Mouse (Mus musculus) heart, postnatal 36 days (tissue): Measurements from ENCODE around the gene Agtrap. TPM values are rescaled to one million over a fixed set of nuclear protein-coding genes. Genes with fewer than 3 reads are reported as not detected.

ENCODE experiments used
- DNase-seq, 2 experiments: peaks; one replicate each; pipeline ENCODE4 v3.0.0; 2021 to 2022
- intact Hi-C: fragments of 180-260 bp; cut with DNase I; formaldehyde crosslinking; loops from one replicate; pipeline ENCODE4 v1.15.1; 2025
- total RNA-seq, 2 experiments: library from RNA; stranded (reverse); gene quantifications; 2 replicates each; pipeline ENCODE4 v1.2.3; 2021

The Agtrap gene
- total RNA-seq, 2 experiments from 2014 or later, result 45.1 to 49.3 TPM

DNA sequence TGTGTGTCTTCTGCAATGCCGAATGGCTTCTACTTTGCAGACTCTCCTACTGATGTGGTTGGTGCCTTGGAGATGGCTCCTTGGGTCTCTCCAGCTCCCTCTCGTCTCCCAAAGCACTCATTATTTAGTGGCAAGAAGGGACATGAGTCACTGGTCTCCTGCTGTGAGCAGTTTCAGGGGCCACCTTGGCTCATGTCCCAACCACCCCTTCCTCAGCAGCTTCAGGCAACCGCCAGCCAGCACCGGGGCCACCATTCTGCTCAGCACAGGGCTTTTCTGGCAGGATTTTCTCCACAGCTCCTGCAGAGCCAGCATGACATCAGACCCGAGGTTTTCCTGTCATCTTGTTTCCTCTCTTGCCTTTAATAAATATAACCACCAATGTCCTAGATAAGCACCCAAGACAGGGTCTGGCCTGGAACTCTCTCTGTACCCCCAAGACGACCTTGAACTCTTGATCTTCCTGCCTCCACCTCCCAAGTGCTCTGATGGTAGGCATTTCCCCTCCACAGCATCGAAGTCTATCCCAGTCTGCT, 20.8 kb upstream of the Agtrap start:
- DNase-seq, result no peak
- intact Hi-C loops, result no loop called here

DNA sequence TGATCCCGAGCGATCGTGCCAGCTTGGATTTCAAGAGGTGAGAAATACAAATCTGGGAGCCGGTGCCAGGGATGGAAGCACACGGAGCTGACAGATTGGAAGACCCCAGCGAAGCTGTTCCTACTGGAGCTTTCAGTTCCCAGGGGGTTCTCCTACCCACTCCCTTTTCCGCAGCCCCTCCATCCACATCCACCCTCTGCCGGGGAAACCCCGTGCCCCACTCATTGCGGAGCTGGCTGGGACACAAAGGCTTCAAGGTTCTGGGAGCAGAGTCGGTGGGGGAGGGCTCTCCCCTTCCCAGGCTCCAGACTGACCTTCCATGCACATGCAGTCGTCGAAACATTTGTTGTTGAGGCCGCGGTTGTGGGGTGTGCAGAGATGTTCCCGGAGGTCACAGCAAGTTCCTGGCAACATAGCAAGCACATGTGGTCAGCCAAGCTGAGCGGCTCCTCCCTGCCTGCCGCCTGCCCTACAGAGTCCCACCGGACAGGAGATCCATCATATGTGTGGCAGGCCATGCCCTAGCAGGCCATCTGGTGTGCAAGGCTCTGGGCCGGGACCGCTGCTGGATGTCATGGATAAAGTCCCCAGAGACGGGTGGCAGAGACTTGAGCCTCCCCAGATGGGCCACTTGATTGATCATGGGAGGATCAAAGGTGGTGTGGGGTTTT, 19.9 kb upstream of the Agtrap start:
- DNase-seq, result no peak
- intact Hi-C loops, result no loop called here

DNA sequence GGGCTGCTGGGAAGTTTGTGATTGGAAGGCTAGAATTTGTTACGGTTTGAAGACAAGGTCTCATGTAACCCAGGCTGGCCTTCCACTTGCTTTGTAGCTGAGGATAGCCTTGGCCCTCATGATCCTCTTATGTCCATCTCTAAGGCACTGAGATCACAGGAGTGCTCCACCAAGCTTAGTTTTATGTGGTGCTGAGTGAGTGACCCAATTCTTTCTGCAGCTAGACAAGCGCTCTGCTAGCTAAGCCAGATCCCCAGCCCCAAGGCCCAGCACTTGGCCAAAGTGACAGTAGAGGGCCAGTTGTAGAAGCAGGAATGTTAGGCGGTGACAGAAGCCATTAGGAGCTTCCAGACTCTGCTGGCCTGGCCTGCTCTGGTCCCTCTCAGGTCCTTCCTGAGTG, 16.3 kb upstream of the Agtrap start:
- intact Hi-C loops, result no loop called here
- DNase-seq, result no peak

DNA sequence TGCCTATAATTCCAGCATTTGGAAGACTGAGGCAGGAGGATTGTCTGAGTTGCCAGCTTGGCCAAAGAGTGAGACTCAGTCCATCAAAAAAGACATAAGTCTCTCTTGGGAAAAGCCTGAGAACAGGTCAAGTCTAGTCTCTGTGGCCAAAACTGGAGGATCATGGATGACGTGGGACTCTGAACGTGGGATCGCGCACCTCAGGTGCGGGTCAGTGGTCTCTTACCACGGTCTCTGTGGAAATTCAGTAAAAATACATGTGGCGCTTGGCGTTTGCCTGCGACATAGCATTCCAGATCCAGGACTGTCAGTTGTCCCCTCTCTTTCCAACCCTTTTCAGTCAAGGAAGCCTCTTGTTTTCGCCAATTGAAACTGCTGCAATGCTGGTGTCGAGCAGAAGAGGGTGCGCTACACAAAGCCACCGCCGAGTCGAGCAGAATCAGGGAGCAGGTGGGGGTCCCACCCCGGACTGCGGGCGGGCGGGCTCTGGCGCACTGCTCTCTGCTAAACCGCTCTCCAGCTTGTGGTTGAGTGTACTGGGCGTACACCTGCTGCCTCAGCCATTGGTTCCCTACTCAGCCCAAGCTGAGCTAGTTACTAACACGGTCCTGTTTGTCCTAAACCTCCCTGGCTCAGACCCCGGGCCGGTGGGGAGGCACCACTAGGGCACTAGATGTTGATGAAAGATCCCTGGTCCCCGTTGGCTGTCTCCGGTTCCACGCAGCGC, 14.1 kb upstream of the Agtrap start:
- DNase-seq, result peak; percentile 59 to 64
- intact Hi-C loops, result no loop called here

DNA sequence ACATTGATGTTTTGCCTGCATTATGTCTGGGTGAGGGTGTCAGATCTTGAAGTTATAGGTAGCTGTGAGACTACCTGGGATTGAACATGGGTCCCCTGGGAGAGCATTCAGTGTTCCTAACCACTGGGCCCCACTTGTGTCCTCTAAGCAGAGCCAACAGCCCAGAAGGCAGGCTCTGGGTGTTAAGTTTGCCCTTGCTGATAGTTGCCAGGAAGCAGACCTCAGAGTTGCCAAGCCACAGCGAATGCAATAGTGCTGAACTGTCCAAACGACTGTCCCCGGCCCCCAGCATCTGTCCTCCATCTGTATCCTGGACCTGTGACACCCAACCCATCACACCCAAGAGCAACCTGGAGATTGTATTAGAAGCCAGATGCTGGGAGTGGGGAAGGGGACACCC, 10.8 kb upstream of the Agtrap start:
- no peak for DNase-seq
- intact Hi-C loops, result no loop called here

DNA sequence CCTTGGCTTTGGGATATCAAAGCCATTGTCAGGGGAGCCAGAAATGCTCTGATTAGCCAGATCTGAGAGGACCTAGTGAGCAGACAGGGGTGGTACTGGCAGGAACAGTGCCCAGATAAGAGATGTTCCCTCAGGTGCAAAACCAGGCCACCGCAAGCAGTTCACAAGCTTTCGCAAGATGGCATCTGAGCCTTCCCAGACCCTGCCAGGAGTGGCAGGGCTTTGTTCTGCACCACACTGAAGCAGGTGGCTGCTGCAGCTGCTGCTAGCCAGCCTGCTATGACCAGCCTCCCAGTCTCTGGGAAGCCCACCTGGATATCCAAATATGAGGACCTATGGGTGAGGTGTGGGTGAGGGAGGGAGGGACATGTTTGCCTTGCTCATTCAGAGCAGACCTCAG, 10.1 kb upstream of the Agtrap start:
- DNase-seq, result no peak
- intact Hi-C loops, result no loop called here

DNA sequence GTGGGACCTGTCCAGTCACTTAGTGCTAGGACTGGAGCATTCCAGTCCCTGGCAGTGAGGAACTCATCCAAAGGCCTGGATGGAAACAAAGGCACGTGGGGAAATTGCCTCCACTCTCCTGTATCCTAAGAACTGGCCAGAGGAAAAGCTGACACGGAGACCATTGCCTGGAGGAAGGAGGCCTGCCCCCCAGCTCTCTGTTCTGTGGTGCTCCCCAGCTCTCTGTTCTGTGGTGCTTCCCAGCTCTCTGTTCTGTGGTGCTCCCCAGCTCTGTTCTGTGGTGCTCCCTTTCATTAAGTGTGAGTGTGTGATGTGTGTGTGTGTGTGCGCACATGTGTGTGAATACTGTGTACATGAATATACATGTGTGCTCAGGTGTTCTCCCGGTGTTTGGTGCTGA, 7.2 kb upstream of the Agtrap start:
- intact Hi-C loops, result no loop called here
- no peak for DNase-seq

DNA sequence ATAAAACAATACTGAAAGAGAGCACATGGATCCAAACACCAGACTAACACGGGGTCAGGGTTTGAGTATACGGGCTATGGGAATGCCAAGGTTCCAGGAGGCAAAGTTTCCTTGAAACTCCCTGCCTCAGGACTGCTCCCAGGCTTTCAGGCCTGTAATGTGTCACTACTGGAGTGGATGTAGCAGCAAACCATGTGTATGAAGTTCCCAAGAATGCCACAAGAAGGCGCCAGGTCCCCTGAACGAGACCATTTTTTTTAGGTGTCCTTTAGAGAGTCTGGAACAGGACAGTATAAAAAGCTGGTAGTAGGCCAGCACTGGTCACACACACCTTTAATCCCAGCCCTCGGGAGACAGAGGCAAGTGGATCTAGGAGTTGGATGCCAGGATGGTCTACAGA, 6.3 kb upstream of the Agtrap start:
- DNase-seq, result no peak
- intact Hi-C loops, result no loop called here

DNA sequence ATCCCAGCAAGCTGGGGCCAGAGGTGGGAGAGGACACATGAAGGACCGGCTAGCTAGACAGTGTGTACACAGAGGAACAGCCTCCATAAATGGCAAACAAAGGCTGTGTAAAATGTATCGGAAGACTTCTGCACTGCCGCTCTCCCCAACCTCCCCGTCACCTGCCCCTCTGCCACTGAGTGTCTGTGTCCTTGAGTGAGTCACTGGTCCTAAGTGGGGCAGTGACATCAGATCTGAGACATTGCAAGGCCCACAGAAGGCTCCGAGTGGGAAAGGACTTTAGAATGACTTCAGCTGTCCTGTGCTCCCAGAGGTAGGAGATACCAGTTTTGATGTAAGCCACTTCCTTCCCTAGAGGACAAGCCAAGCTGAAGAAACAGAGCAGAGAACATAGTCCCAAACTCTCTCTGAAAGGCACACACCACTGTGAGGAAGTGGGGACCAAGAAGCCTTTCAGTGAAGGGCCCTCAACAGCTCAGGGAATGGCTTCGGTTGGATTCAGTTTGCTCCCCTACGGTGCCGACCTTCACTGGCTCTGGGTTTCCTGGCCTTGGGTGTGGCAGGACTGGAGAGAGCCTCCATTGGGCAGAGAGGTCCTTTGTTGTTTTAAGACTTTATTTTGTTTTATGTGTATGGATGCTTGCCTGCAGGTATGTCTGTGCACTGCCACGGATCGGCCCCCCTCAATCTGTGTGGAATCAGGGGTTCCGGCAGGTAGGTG, 4.9 kb upstream of the Agtrap start:
- intact Hi-C loops, result no loop called here
- no peak for DNase-seq

DNA sequence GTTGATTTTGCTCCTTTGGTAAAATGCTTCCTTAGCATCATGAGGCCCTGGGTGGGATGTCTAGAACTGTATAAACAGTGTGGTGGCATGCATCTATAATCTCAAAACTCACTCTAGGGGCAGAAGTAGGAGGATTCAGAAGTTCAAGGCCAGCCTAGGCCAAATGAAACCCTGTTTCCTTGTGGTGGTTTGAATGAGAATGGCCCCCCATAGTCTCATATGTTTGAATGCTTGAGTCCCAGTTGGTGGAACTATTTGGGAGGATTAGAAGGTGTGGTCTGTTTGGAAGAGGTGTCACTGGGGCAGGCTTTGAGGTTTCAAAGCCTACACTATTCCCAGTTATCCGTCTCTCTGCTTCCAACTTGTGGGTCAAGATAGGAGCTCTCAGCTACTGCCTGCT, 3.4 kb upstream of the Agtrap start:
- intact Hi-C loops, result no loop called here
- no peak for DNase-seq

DNA sequence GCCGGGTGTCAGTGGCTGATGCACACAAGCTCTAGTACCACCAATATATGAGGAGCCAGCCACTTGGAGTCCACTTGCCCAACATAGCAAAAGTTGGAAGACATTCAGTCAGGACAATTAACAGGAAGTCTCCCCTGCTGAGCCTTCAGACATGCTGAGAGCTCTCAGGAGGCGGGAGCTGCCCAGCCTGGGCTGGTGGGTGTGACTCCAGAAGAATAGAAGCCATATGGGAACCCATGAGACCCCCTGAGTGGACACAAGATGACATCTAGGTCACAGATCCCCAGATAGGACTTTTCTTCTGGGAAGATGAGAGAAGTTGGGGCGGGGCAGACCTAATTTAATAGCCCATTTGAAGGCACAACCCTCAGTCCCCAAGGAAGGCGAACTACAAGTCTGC, 1.3 kb upstream of the Agtrap start:
- intact Hi-C loops, result no loop called here
- DNase-seq, result no peak

DNA sequence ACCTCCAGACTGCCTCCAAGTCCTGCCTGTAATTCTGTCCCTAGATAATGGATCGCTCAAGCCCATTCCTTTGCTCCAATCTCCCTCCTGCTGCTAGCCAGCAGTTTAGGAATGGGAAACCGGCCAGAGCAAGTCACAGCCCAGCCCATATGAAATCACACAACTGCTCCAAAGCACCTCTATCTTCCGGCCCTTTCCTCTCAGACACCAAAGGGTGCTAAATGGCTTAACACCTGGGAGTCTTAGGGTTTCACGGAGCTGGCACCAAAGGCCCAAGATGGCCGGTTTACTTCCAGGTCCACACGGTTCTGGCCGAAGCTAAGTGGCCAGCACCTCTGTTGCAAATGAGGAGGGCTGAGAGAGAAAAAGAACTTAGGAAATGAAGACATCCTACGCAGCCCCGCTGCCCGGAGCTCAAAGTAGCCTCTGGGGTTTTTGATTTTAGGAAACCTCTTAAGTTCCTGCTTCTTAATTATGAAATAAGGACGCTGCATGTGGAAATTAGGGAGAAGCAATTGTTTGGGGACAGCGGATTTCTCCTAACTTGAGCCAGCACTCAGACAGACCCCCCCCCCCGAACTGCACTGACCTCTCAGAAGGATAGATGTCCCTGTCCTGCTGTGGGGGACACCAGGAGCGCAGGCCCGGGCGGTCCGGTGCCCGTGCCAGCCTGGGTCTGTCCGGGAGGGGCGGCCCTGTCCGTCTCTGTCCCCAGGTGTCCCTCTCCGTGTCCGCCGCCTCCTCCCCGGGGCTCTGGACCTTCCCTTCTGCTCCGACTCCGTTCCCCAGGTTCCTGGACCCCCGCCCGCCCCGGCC, 532 bp downstream of the Agtrap start:
- DNase-seq, result peak; percentile 53 to 70

DNA sequence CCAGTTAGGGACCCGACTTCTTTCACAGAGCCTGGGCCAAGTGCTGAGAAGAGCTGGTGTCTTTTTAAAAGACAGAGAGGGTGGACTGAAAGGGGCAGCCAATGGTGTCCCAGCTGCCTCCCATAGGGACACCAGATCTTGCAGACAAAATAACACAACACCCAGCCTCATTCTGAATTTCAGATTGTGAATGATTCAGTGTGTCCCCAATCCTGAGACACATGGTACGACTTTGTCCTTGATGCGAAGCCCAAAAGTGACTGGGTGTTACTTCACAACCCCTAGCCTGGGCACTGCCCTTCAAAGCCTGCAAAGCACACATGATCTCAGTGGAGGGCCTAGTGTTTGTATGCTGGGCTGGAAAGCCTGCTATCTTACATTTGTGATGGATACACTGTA, 1.9 kb downstream of the Agtrap start:
- no peak for DNase-seq

More for the DNA sequence above, 532 bp downstream of the Agtrap start:
- intact Hi-C loops, result no loop called here

DNA sequence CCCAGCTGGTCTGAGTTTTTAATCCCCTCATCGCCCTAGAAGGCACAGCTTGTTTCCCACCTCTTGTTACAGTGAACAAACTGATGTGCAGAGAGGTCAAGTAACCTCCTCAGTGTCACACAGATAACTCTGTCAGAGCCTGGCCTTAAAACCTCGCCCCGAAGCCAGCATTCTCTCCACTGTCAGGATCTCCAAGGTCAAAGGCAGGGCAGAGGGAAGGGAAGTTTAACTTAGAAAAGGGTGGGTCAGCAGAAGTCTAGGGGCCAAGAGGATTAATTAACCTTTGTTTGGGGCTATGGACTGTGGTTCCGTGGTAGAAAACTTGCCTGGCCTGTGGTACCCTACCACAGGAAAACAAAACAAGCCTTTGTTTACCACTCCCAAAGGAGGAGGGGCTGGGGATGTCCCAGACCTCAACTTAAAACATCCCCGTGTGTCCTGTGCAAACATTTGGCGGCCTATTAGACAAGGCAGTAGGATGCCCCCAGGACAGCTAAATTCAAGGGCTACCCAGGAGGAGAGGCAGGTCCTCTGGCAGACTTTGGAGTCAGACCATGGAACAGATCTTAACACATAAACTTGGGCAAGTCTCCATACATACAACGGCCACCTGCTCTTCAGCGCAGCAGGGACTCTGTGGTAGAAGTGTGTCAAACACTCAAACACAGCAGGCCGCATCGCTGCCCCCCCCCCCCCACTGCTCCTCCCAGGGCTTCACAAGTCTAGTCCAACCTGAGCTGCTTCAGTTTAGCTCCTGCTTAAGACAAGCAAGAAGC, 2.5 kb downstream of the Agtrap start:
- intact Hi-C loops, result no loop called here
- no peak for DNase-seq

More for the DNA sequence above, 1.9 kb downstream of the Agtrap start:
- intact Hi-C loops, result no loop called here

DNA sequence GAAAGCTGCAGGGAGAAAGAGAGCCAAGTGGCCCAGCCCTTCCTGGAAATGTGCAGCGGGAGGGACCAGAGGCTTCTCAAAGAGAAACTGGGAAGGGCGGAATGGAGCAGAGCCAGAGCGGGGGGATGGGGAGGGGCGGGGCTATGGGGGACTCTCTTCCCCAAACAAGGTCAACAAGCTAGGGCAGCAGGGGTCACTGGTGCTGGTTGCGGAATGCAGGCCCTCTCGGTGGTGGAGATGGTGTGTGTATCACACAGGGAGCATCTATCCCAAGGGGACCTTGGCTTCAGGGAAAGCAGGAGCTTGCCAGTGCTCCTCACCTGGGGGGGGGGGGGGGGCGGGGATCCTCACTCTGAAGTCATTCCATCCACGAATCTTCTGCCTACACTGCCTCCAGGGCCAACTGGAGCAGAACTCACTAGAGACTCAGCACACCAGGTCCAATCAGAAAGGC, 3.5 kb downstream of the Agtrap start:
- DNase-seq, result peak; percentile 55 to 63
- intact Hi-C loops, result no loop called here

DNA sequence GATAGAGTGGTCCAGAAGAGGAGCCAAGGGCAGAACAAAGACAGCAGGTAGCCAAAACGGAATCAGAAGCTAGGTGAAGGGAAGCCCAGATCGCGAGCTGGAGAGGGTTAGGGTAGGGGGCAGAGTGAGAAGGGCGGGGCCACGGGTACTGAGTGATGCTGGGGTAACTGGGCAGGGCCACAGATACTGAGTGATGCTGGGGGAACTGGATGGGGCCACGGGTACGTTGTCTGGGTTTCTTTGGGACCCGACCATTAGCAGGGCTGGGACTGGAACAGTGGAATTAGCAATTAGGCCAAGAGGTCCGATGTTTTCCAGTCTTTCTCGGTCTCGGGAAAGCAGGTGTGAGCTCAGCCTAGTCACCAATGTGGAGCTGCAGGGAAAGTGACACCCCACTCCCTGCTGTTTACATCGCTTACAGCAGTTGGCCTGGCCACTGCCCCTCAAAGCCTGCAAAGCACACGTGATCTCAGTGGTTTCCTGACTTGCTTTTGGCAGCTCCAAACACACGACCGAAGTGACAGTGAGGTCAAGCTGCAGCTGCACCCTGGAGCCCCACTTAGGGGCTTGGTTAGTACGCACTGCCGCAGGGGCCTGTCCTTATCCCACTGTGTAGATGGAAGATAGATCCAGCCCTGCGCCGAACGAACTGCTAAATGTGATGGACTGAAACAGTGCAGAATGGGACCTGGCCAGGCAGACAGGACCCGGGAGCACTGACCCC, 4.5 kb downstream of the Agtrap start:
- intact Hi-C loops, result no loop called here
- DNase-seq, result peak; percentile 41 to 57

DNA sequence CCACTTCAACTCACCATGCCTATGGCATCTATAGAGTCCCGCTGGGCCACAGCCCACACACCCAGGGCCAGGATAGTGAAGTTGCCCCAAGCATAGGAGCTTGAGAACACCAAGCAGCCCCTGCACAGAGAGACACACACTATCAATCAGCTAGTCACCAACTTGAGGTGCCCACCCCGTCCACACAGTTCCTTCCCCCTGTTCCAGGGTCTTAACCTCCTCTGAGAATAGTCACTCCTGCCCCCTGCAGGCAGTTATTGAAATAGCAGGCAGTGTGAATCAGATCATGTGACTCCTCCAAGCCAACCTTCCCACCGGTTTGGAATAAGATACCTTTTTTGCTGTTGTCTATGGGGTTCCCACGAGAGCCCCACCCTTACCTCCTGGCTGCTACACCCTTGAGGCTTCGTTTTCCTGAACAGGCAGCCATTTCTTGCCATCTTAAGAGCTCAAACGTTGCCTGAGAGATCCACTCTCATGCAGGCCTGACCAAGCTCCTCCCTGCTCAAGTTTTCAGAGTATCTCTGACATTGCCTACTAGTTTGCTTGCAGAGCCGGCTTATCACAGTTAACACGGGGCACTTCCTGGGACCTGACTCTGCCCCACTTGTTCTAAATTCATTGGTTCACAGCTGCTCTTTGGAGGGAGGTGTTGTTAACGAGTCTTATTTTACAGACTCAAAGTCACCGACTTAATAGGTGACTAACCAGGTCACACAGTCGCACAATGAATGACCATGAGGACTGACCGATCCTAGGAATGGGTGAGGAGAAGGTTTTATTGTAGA, 5.4 kb downstream of the Agtrap start:
- intact Hi-C loops, result no loop called here
- peak; percentile 61 to 68 for DNase-seq

DNA sequence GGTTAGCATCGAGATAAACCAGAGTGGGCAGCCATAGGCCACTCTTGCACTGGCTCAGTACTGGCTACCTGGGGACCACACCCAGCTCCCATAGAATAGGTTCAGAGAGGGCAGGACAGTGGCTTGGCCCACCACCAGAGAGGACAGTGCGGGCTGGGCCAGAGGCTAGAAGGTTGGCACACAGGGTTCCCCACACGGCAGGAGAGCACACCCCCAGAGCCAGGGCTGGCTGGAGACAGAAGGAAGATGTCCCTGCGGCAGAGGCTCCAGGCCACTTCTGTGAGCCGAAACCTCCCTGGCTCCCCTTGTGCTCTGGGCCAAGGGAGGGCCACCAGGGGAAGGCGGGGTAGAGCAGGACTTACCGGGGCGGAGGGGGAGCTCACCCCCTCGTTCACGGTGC, 6.6 kb downstream of the Agtrap start:
- DNase-seq, result no peak
- intact Hi-C loops, result loop anchor here (2.0 kb wide), 1 partner anchor 40 kb away; no protein-coding TSS in a partner anchor
